Mouse (Mus musculus): Measurements from ENCODE around the gene Gna15.
A peak's percentile ranks its signal among the peaks of the same experiment; 100 is the strongest.

Gene Gna15

GRCm38 (mm10) chr10:81467670-81468235 is 56.3 kb downstream of the Gna15 start:
- peak in 1 of 2 experiments; percentile 10 for DNase-seq (ENCODE audit: low spot score in 2 of 2)

GRCm38 (mm10) chr10:81466881-81467280 is 57.1 kb downstream of the Gna15 start:
- peak; percentile 5 to 6 for DNase-seq (ENCODE audit: low spot score in 2 of 2)

- peak; percentile 3 to 11 for DNase-seq (ENCODE audit: low spot score in 2 of 2)
Observed at GRCm38 (mm10) chr10:81466066-81466465, 58.0 kb downstream of the Gna15 start.

- DNase-seq (ENCODE audit: low spot score in 2 of 2), result peak; percentile 3 to 6
Observed at GRCm38 (mm10) chr10:81465265-81465645, 58.8 kb downstream of the Gna15 start.

GRCm38 (mm10) chr10:81464405-81465264 is 59.4 kb downstream of the Gna15 start:
- peak; percentile 19 to 21 for DNase-seq (ENCODE audit: low spot score in 2 of 2)

GRCm38 (mm10) chr10:81463531-81463930 is 60.5 kb downstream of the Gna15 start:
- DNase-seq (ENCODE audit: low spot score in 2 of 2), result peak; percentile 8 to 11

- peak; percentile 5 to 8 for DNase-seq (ENCODE audit: low spot score in 2 of 2)
Observed at GRCm38 (mm10) chr10:81462917-81463316, 61.1 kb downstream of the Gna15 start.

GRCm38 (mm10) chr10:81462415-81462804 is 61.6 kb downstream of the Gna15 start:
- DNase-seq (ENCODE audit: low spot score in 2 of 2), result peak in 1 of 2 experiments; percentile 14

- peak; percentile 2 to 18 for DNase-seq (ENCODE audit: low spot score in 2 of 2)
Observed at GRCm38 (mm10) chr10:81461673-81462414, 62.2 kb downstream of the Gna15 start.

- DNase-seq (ENCODE audit: low spot score in 2 of 2), result peak in 1 of 2 experiments; percentile 5
Observed at GRCm38 (mm10) chr10:81460951-81461350, 63.1 kb downstream of the Gna15 start.

GRCm38 (mm10) chr10:81460471-81460870 is 63.6 kb downstream of the Gna15 start:
- DNase-seq (ENCODE audit: low spot score in 2 of 2), result peak in 1 of 2 experiments; percentile 7

GRCm38 (mm10) chr10:81459399-81459798 is 64.6 kb downstream of the Gna15 start:
- DNase-seq (ENCODE audit: low spot score in 2 of 2), result no peak

- DNase-seq (ENCODE audit: low spot score in 2 of 2), result peak; percentile 4 to 5
Observed at GRCm38 (mm10) chr10:81458267-81458666, 65.8 kb downstream of the Gna15 start.

GRCm38 (mm10) chr10:81457624-81458023 is 66.4 kb downstream of the Gna15 start:
- peak; percentile 6 to 11 for DNase-seq (ENCODE audit: low spot score in 2 of 2)

GRCm38 (mm10) chr10:81456983-81457563 is 67.0 kb downstream of the Gna15 start:
- DNase-seq (ENCODE audit: low spot score in 2 of 2), result peak in 1 of 2 experiments; percentile 3

- DNase-seq (ENCODE audit: low spot score in 2 of 2), result peak in 1 of 2 experiments; percentile 8
Observed at GRCm38 (mm10) chr10:81455181-81455895, 68.7 kb downstream of the Gna15 start, which contains the start of gene Nfic. Gene Nfic, minus strand, starts transcription at chr10:81455635.

- DNase-seq (ENCODE audit: low spot score in 2 of 2), result peak in 1 of 2 experiments; percentile 2
Observed at GRCm38 (mm10) chr10:81454106-81454505, 69.9 kb downstream of the Gna15 start.

GRCm38 (mm10) chr10:81452947-81453288 is 71.1 kb downstream of the Gna15 start:
- DNase-seq (ENCODE audit: low spot score in 2 of 2), result peak in 1 of 2 experiments; percentile 7

All from frontal cortex, postnatal 14 days (tissue).